Mouse (Mus musculus) T-helper 17 cell (primary cell): ENCODE results near the gene Amacr.

Source experiments
- in situ Hi-C, 2 experiments: fragments of 300-600 bp; cut with MboI, MseI; formaldehyde crosslinking; loops; 1 replicate in 1 of 2; 2 replicates in 1 of 2; pipeline ENCODE4 v1.15.1; 2025; ENCODE audit warnings: high pct_unique_total_duplicates in 2 of 2

Gene Amacr

GRCm38 (mm10) chr15:10981377-10982063 lies at the start of gene Amacr:
TSS of gene Amacr (plus strand) at chr15:10981756.
- in situ Hi-C loops: no loop called here

DNA sequence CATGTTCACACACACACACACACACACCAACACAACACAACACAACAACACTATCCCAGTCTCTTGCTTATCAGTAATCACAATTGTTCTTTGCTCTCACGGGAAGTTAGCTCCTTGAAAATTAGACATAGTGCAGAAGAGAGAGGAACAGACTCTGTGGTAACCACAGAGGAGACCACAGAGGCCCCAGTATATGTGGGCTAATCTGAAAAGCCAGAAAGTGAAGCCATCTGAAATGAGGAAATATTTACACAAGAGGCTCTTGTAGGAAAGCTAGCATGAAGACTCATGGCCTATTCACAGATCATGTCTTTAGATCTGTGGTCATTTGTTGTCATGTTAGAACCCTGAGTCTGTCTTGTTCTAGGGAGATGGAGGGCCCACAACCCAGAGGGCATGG lies 47.6 kb upstream of the Amacr start:
- in situ Hi-C loops: loop anchor here in 1 of 2 experiments (10.0 kb wide), 1 partner anchor 1629 kb away; no protein-coding TSS in a partner anchor

GRCm38 (mm10) chr15:10940148-10941108 lies 41.1 kb upstream of the Amacr start:
- in situ Hi-C loops: no loop called here

DNA sequence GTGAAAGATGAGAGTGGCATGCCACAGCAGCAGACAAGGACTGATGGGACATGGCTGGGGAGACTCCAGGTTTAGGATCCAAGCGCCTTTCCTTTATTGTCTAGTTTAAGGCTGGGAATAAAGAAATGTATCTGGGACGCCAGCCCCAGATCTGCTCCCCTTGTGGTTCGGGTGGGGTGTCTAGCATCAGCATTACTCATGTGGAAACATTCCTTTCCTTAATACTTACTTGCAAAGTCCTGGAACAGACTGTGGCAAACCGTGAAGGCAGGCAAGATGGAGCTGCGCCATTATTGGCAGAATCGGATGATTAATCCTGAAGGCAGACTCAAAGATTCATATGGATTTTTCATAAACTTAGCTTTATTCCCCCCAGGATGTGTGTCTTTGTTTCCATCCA lies 39.7 kb upstream of the Amacr start:
- in situ Hi-C loops: no loop called here

GRCm38 (mm10) chr15:10947852-10948251 lies 33.7 kb upstream of the Amacr start:
- in situ Hi-C loops: no loop called here

DNA sequence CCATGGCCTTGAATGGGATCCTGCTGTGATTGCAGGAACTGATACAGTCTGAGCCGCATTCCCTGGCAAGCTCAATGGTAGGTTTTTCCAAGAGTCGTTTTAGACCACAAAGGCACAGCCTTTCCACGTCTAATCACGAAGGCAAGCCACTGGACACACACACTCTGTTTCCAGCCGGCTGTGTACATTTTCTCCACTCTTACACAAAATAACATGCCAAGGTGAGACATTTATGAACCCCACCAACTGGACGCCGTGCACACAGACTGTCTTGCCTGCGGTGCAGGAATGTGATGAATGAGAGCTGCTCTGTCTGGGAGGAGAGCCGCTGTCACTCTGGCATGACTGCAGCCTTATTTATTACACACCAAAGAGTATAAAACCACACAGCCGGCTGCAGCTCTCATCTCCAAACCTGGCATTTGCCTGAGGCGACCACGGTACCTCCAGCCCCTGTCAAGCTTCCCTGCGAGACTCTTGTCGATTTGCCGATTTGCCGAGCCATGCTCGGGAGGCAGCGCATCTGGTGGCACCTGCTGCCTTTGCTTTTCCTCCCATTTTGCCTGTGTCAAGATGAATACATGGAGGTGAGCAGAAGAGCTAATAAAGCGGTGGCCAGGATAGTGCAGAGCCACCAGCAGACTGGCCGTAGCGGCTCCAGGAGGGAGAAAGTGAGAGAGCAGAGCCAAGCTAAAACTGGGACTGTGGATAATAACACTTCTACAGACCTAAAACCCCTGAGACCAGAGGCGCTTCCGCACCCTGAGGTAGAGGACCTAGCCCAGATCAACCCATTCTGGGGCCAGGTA lies 29.4 kb upstream of the Amacr start, which contains the start of gene C1qtnf3:
Gene C1qtnf3, plus strand, starts transcription at position 382 of the 809 bp plus-strand sequence.
- in situ Hi-C loops: loop anchor here in 1 of 2 experiments (5.0 kb wide), 1 partner anchor 50 kb away; the partner anchor contains the start of gene Slc45a2

- in situ Hi-C loops: loop anchor here in 1 of 2 experiments (5.0 kb wide), 1 partner anchor 49 kb away; the partner anchor contains the start of gene Slc45a2
These were observed 28.7 kb upstream of the Amacr start for GRCm38 (mm10) chr15:10952760-10953305.

- in situ Hi-C loops: loop anchor here in 1 of 2 experiments (5.0 kb wide), 1 partner anchor 49 kb away; the partner anchor contains the start of gene Slc45a2
These were observed 28.1 kb upstream of the Amacr start for GRCm38 (mm10) chr15:10953465-10953864.

- in situ Hi-C loops: loop anchor here in 1 of 2 experiments (5.0 kb wide), 1 partner anchor 48 kb away; the partner anchor contains the start of gene Slc45a2
These were observed 27.1 kb upstream of the Amacr start for GRCm38 (mm10) chr15:10954381-10955016.

DNA sequence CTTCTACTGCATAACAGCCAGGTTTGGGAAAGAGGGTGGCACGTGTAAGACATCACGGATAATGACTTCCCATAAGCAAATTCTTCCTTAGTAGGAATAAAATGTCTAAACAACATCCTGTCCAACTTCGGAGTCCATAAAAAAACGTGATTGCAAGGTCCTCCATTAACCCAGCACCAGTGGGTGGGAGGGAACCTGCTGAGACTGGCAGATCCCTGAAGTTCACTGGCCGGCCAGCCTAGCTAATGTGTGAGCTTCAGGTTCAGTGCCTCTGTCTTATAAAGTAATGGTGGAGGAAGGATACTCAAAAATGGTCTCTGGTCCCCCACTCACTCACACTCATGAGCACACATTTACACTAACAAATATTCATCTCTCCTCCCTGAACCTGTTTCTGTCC lies 26.4 kb upstream of the Amacr start:
- in situ Hi-C loops: no loop called here

DNA sequence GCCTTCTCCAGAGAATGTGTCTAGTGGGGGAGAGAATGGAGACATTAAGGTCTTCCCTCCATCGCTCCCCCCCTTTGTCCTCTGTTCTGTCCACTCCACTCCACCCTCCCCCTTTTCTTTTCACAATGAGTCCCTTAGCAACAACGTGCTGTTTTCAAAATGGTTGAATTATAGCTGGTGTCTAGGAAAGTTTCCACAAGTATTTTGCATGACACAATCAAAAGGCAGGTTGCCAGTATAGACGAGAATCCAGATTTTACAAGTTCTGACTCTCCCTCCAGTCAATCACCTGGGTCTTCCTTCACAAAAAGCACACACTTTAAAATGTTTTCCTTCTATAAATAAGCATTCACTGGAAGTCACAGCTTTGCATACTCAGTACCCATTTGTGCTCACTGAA lies 24.9 kb upstream of the Amacr start:
- in situ Hi-C loops: no loop called here

DNA sequence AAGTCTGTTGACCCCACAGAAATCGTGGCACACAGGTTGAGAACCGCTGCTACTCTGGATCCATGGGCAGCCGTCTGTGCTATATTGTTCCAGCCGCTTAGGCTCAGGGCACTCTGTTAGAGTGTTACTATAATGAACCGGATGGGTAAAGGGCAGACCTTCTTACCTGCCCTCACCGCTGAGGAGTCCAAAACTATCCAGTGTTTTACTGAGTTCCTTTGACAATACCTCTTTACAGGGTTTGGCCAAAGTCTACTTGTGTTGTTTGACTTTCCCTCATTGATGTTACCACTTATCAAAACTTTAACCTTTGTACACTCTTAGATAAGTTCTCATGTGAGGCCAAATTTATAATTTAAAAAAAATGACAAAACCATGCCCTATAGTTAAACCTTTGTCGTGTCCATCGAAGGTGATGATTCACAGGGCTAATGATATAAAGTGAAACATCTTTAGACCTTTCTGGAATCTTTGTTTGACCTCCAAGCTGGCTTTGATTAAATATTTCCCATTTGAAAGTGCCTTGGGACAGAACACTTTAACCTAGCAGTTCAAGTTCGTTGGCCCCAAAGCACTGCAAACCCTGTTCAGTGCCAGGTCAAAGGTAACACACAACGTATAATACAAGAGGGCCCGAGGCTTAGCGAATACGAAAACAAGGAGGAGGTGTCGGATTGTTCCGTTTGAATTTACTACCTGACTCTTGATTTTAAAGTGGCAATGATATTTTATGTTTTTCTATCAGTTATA lies 22.1 kb upstream of the Amacr start:
- in situ Hi-C loops: no loop called here

DNA sequence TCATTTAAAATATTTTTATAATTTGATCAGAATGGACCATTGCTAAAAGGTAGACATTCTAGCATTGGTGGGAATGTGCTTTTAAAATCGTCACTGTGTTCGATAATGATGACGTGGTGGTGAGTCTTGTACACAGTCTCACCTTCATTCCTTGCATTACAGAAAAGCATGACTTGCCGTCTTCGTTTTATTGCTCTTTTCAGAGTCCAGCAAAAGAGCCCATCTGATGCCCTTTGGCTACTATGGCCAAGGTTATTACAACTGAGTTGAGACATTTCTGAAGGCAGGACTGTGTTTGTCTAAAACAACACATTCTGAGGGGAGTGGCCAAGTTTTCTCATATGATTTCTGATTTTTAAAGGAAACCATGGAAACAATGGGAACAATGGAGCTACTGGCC lies 21.3 kb upstream of the Amacr start:
- in situ Hi-C loops: no loop called here

- in situ Hi-C loops: no loop called here
These were observed 19.0 kb upstream of the Amacr start for GRCm38 (mm10) chr15:10962601-10963000.

DNA sequence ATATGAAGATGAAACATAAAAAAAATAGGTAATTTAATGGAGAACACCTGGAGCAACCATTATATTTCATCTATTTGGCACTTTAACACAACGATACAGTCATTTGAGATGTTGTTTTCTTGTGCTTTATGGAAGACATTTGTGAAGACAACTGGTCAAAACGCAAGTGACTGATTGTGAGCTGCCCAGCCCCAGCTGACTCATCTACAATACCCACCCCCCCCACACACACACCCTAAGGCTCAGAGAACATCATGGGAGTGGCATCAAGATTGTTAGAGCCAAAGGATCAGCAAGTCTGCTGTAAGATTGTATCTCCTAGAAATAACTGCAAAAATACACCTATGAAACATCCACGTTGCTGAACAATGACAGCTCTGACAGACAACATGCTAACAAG lies 12.1 kb upstream of the Amacr start:
- in situ Hi-C loops: no loop called here

DNA sequence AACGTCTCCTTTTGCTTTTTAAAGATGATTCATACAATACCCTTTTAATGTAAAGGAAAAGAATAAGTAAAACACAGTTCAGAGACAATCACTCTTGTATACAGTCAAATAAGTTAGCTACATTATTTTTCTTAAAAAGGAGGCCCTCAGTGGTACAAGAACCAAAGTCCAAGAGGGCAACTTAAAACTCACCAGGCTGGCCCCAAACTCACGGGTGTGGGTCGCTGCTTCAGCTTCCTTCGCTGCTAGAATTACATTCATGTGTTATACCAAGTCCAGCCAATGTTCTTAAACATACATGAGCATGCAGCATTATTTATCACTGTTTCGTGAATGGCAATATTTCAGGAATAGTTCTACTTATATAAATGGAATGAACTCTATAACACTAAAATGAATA lies 10.8 kb upstream of the Amacr start:
- in situ Hi-C loops: loop anchor here in 1 of 2 experiments (10.0 kb wide), 1 partner anchor 1106 kb away; no protein-coding TSS in a partner anchor

- in situ Hi-C loops: loop anchor here in 1 of 2 experiments (10.0 kb wide), 1 partner anchor 1112 kb away; no protein-coding TSS in a partner anchor
These were observed 4.4 kb upstream of the Amacr start for GRCm38 (mm10) chr15:10977151-10977550.

DNA sequence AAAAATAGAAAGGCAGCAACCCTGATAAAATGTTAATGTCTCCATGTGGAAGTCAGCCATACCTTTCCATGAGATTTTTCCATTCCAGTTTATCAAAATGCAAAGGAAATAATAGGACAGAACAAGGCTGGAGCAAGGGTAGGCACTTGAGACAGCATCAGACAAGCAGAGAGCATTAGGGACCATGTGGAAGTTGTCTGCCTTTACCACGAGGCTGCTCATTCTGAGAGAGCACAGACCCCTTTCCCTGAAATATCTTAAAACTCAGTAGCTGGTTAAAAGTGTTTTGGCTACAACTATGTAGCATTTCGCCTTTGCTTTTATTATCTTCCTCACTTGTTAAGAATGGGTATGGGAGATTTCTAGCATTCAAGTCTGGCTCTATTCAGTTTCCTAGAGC lies 844 bp upstream of the Amacr start:
- in situ Hi-C loops: no loop called here

- in situ Hi-C loops: no loop called here
These were observed 494 bp downstream of the Amacr start for GRCm38 (mm10) chr15:10982064-10982435.

GRCm38 (mm10) chr15:10985756-10986155 lies 4.2 kb downstream of the Amacr start:
- in situ Hi-C loops: no loop called here
